Mouse (Mus musculus) MEL (cell line): ENCODE measurements around the gene Isl1.

Experiments
- CTCF ChIP-seq, 3 experiments: IDR thresholded peaks in 2 of 3; conservative IDR thresholded peaks in 1 of 3; 2 replicates each; pipeline ENCODE4 v1.5.1; 2011 to 2012; ENCODE audit warnings: low read length in 3 of 3, low read depth in 2 of 3, mild to moderate bottlenecking in 2 of 3, improper control_type of control experiment in 1 of 3, inconsistent platforms in 1 of 3, mixed read lengths in 1 of 3, moderate library complexity in 1 of 3; ENCODE audit not compliant: control insufficient read depth in 1 of 3, insufficient read depth in 1 of 3, poor library complexity in 1 of 3, severe bottlenecking in 1 of 3
- E2F4 ChIP-seq: IDR thresholded peaks from 2 replicates; pipeline ENCODE4 v1.6.1; 2011; ENCODE audit warnings: low read depth, low read length, improper control_type of control experiment, borderline replicate concordance
- ELF1 ChIP-seq: IDR thresholded peaks from 2 replicates; pipeline ENCODE4 v1.6.1; 2014; ENCODE audit warnings: low read depth, mild to moderate bottlenecking, inconsistent platforms, low read length, improper control_type of control experiment, moderate library complexity
- HCFC1 ChIP-seq: IDR thresholded peaks from 2 replicates; pipeline ENCODE4 v1.6.1; 2012; ENCODE audit warnings: low read depth, mild to moderate bottlenecking, inconsistent platforms, low read length, improper control_type of control experiment, moderate library complexity
- JUND ChIP-seq: IDR thresholded peaks from 2 replicates; pipeline ENCODE4 v1.6.1; 2011; ENCODE audit warnings: low read depth, mild to moderate bottlenecking, improper control_type of control experiment, low read length
- MAX ChIP-seq: IDR thresholded peaks from 2 replicates; pipeline ENCODE4 v1.6.1; 2011; ENCODE audit warnings: low read length, improper control_type of control experiment
- MEF2A ChIP-seq: IDR thresholded peaks from 2 replicates; pipeline ENCODE4 v1.6.1; 2014; ENCODE audit warnings: low read depth, mild to moderate bottlenecking, inconsistent platforms, low read length, improper control_type of control experiment; ENCODE audit not compliant: poor library complexity, insufficient replicate concordance, severe bottlenecking; ENCODE audit errors: extremely low read depth
- NELFE ChIP-seq: IDR thresholded peaks from 2 replicates; pipeline ENCODE4 v1.6.1; 2011; ENCODE audit warnings: low read depth, low read length, improper control_type of control experiment
- POLR2A ChIP-seq, 2 experiments: IDR thresholded peaks; 2 replicates each; pipeline ENCODE4 v1.6.1; 2011 to 2012; ENCODE audit warnings: low read length in 2 of 2, mild to moderate bottlenecking in 2 of 2, control low read depth in 1 of 2, improper control_type of control experiment in 1 of 2, low read depth in 1 of 2, moderate library complexity in 1 of 2; ENCODE audit not compliant: control insufficient read depth in 1 of 2, insufficient read depth in 1 of 2, poor library complexity in 1 of 2
- POLR2AphosphoS2 ChIP-seq: IDR thresholded peaks from 2 replicates; pipeline ENCODE4 v1.6.1; 2011; ENCODE audit warnings: low read length, improper control_type of control experiment
- POLR2AphosphoS5 ChIP-seq: IDR thresholded peaks from 2 replicates; pipeline ENCODE4 v1.6.1; 2012; ENCODE audit warnings: low read depth, borderline replicate concordance, mild to moderate bottlenecking, inconsistent platforms, low read length, moderate library complexity, mixed read lengths
- RCOR1 ChIP-seq: IDR thresholded peaks from 2 replicates; pipeline ENCODE4 v1.6.1; 2012; ENCODE audit warnings: low read depth, mild to moderate bottlenecking, inconsistent platforms, low read length, improper control_type of control experiment
- SMC3 ChIP-seq: IDR thresholded peaks from 2 replicates; pipeline ENCODE4 v1.6.1; 2011; ENCODE audit warnings: low read depth, low read length, improper control_type of control experiment
- ZC3H11A ChIP-seq: IDR thresholded peaks from 2 replicates; pipeline ENCODE4 v1.6.1; 2012; ENCODE audit warnings: low read depth, mild to moderate bottlenecking, inconsistent platforms, low read length, improper control_type of control experiment

DNA sequence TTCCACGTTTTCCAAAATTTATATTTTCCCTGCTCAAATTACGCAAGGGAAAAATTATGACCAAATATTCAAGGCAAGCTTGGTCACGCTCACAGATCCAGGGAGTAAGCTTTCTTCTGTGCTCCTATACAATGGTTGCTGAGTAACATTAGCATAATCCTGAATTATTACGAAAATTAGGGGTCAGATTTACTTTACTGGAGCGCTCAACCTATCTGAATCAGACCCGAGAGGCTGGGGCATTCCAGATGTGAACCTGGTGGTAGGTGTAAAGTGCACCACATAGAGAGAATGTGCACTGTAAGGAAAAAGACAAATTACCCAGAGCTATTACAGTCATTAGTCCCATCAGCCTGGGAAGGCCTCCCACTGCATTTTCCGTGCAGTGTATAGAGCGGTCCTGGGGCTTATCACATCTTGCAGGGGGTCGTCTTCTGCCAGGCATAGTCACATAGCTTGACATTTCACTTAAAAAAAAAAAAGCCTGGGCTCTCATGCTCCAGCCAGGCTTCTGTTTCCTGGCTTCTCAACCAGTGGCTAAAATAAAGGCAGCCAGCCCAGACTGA is 30.2 kb downstream of the Isl1 start:
- no peak for TF ChIP-seq POLR2A (IDR thresholded peaks at IDR 0.05; ENCODE audit: control insufficient read depth in 1 of 2, insufficient read depth in 1 of 2, low read depth in 1 of 2, low read length in 2 of 2, poor library complexity in 1 of 2)
- no peak for TF ChIP-seq SMC3
- TF ChIP-seq E2F4: no peak
- TF ChIP-seq MAX: no peak
- TF ChIP-seq CTCF (IDR thresholded peaks at IDR 0.05 in 2 of 3, conservative IDR thresholded peaks at IDR 0.05 in 1 of 3; ENCODE audit: control insufficient read depth in 1 of 3, insufficient read depth in 1 of 3, low read depth in 2 of 3, low read length in 3 of 3, poor library complexity in 1 of 3, severe bottlenecking in 1 of 3): no peak
- no peak for TF ChIP-seq HCFC1
- no peak for TF ChIP-seq ZC3H11A
- no peak for TF ChIP-seq JUND
- TF ChIP-seq MEF2A: no peak
- TF ChIP-seq POLR2AphosphoS5: no peak
- no peak for TF ChIP-seq RCOR1
- no peak for TF ChIP-seq NELFE
- TF ChIP-seq POLR2AphosphoS2: no peak
- no peak for TF ChIP-seq ELF1
